Mouse (Mus musculus) heart, embryonic 14.5 days (tissue): ENCODE data around the gene Btbd7. TPM values are rescaled to one million over a fixed set of nuclear protein-coding genes. Genes with fewer than 3 reads are reported as not detected.
A peak's percentile ranks its signal among the peaks of the same experiment; 100 is the strongest.

Experiments used
- ATAC-seq: fragments of 200-750 bp; cut with Nextera tagmentation; 2 replicates; pipeline ENCODE4 v1.8.0; 2017; ENCODE audit warnings: low read depth, moderate TSS enrichment; ENCODE audit not compliant: insufficient number of reproducible peaks, insufficient read depth, low FRiP score
- H3K27ac ChIP-seq, 2 experiments: fragments of 200-500 bp in 1 of 2; fragments of 300-500 bp in 1 of 2; sonication (generic) in 1 of 2; replicated peaks in 1 of 2; 2 replicates each; pipeline ENCODE4 v1.5.1; 2012 to 2014; ENCODE audit warnings: low read depth in 2 of 2, low read length in 2 of 2, control low read depth in 1 of 2, mild to moderate bottlenecking in 1 of 2, mixed read lengths in 1 of 2; ENCODE audit not compliant: control insufficient read depth in 1 of 2, insufficient read depth in 1 of 2
- H3K27me3 ChIP-seq: fragments of 300-500 bp; sonication (generic); 2 replicates; pipeline ENCODE4 v1.6.1; 2014; ENCODE audit warnings: mild to moderate bottlenecking, low read length, control low read depth; ENCODE audit not compliant: control insufficient read depth, insufficient read depth
- H3K36me3 ChIP-seq: fragments of 300-500 bp; sonication (generic); 2 replicates; pipeline ENCODE4 v1.6.1; 2014; ENCODE audit warnings: mild to moderate bottlenecking, control low read depth, low read length, mixed read lengths; ENCODE audit not compliant: control insufficient read depth, insufficient read depth
- H3K4me1 ChIP-seq, 2 experiments: fragments of 200-500 bp in 1 of 2; fragments of 300-500 bp in 1 of 2; sonication (generic) in 1 of 2; 2 replicates each; pipeline ENCODE4 v1.6.1; 2012 to 2014; ENCODE audit warnings: low read length in 2 of 2, control low read depth in 1 of 2, mixed read lengths in 1 of 2; ENCODE audit not compliant: control insufficient read depth in 2 of 2, insufficient read depth in 2 of 2
- H3K4me2 ChIP-seq: fragments of 300-500 bp; sonication (generic); 2 replicates; pipeline ENCODE4 v1.6.1; 2014; ENCODE audit warnings: mild to moderate bottlenecking, low read length
- H3K4me3 ChIP-seq, 2 experiments: fragments of 200-500 bp in 1 of 2; fragments of 300-500 bp in 1 of 2; sonication (generic) in 1 of 2; 2 replicates each; pipeline ENCODE4 v1.5.1; 2012 to 2014; ENCODE audit warnings: low read length in 2 of 2, mild to moderate bottlenecking in 2 of 2, control low read depth in 1 of 2, low read depth in 1 of 2, moderate library complexity in 1 of 2; ENCODE audit not compliant: control insufficient read depth in 1 of 2, insufficient read depth in 1 of 2
- H3K9ac ChIP-seq: fragments of 300-500 bp; sonication (generic); 2 replicates; pipeline ENCODE4 v1.6.1; 2014; ENCODE audit warnings: mild to moderate bottlenecking, low read length
- H3K9me3 ChIP-seq: fragments of 300-500 bp; sonication (generic); 2 replicates; pipeline ENCODE4 v1.6.1; 2016; ENCODE audit warnings: low read length, control low read depth; ENCODE audit not compliant: control insufficient read depth
- WGBS: fragments of 180-500 bp; shearing (Covaris S2); extraction: QIAGEN DNeasy Blood & Tissue Kit; methylation state at CpG from one replicate; pipeline ENCODE4 v1.1.7; 2014; 5-methylcytosine and 5-hydroxymethylcytosine counted together
- polyA plus RNA-seq: library from polyadenylated mRNA; unstranded; fragments of >200 nt; fragmentation: Nextera tagmentation; extraction: Ambion mirVana; gene quantifications from 2 replicates; pipeline ENCODE4 v1.2.1, GENCODE M21; 2014

Gene Btbd7
- polyA plus RNA-seq, 1 experiment from 2014 or later, result 16.4 TPM

GRCm38 (mm10) chr12:102744839-102745238 is 133.4 kb downstream of the Btbd7 start:
- H3K9me3 ChIP-seq, result no peaks in the 10 kb centered on the region
- H3K4me3 ChIP-seq, result peak overlapping the region in 1 of 2 experiments; percentile 85; a peak in 1 of 4 replicates
- H3K36me3 ChIP-seq, result peaks cover 27% of the 10 kb centered on the region
- H3K27ac ChIP-seq, result no peak overlapping the region
- H3K4me2 ChIP-seq, result peak overlapping the region; percentile 84
- ATAC-seq, result no peak
- 56% methylated on average over 6 of the region's 6 CpGs for WGBS
- H3K9ac ChIP-seq, result peak overlapping the region; percentile 91
- peaks cover 8 to 19% of the 10 kb centered on the region in 2 experiments; a peak in 3 of 4 replicates for H3K4me1 ChIP-seq
- no peaks in the 10 kb centered on the region for H3K27me3 ChIP-seq

DNA sequence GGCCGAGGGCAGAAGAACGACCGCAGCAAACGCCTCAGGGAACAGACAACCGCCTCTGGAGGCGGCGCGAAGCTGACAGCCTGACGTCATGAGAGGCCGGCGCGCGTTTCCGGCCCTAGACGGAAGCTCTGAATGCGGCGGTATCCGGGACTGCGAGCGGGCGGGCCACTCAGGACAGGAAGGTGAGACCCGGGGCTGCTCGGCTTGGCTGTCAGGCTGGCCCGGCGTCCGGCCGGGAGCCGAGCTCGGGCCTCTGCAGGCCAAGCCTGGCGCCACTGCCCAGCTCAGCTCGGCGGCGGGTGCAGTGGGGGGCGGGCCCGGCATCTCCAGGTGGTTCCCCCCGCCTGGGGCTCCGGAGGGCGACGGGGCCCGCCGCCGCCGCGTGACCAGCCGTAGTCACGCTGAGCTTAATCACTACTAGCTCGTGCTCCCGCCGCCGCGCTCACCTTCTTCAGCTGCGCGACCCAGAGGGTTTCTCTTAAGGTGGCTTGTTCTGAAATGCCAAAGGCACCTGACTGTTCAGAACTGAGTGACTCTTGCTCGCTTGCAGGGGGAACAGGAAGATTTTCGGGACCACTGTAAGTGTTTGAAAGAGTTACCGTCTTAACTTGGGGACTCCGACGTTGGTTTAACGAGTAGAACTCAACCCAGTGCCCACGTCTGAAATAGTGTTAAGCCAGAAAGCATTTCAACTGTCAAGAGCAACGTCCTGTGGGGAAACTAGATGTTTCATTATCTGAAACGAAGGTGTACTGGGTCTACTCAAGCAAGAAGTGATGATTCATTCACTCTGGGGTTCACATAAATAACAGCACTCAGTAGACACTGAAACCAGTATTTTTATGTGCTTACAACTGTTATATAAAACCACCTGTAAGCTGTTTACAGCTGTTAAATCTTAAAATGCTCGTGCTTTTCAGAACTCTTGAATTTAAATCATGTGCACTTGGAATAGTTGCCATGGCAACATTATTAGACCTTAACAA is 134.4 kb downstream of the Btbd7 start, which contains the start of the genes Moap1 and Tmem251:
Gene Moap1 (minus strand): TSS at position 73 of the 986 bp plus-strand sequence.
Gene Tmem251 (plus strand): TSS at position 174 of the 986 bp plus-strand sequence.
- Histone ChIP-seq H3K4me2 (peak within 1 kb of the TSS; percentile 84), H3K9ac (peak within 1 kb of the TSS; percentile 91), H3K27me3 (no peaks in the 10 kb centered on the region), H3K36me3 (peaks cover 22% of the 10 kb centered on the region), H3K4me1 (peaks cover 8 to 19% of the 10 kb centered on the region in 2 experiments; a peak in 3 of 4 replicates), H3K4me3 (peak within 1 kb of the TSS; percentile 85 to 94), H3K9me3 (no peaks in the 10 kb centered on the region), H3K27ac (peak within 1 kb of the TSS; percentile 92 to 97)
- ATAC-seq, result peak; percentile 95
- under 1% methylated on average over 63 of the region's 63 CpGs for WGBS

GRCm38 (mm10) chr12:102743036-102743588 is 135.2 kb downstream of the Btbd7 start:
- no peaks in the 10 kb centered on the region for H3K9me3 ChIP-seq
- peak overlapping the region; percentile 91 for H3K9ac ChIP-seq
- peak overlapping the region; percentile 92 to 97 for H3K27ac ChIP-seq
- H3K36me3 ChIP-seq, result peaks cover 22% of the 10 kb centered on the region
- H3K4me1 ChIP-seq, result peaks cover 8 to 19% of the 10 kb centered on the region in 2 experiments; a peak in 3 of 4 replicates
- no peaks in the 10 kb centered on the region for H3K27me3 ChIP-seq
- under 1% methylated on average over 33 of the region's 33 CpGs for WGBS
- peak; percentile 25; the same call in 1 of the 2 replicates for ATAC-seq
- H3K4me3 ChIP-seq, result peak overlapping the region; percentile 85 to 94
- H3K4me2 ChIP-seq, result peak overlapping the region; percentile 84

DNA sequence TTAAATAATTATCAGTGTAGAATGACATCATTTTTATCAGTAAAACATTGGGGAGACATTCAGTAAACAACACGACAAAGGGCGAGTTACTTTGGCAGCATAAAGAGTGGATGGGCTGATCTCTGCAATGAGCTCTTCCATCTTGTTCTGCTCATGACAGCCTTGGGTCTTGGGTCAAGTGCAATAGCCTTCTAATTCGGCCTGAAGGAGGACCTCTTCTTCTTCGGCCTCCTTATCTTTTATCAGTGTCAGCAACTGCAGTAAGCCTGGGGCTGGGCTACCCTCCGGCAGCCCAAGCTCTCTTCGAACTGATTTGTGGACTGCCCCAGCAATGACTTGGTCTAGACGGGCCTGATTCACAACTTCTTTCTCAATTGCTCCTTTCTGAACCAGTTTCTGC is 136.2 kb downstream of the Btbd7 start:
- Histone ChIP-seq H3K4me1 (peaks cover 8 to 19% of the 10 kb centered on the region in 2 experiments; a peak in 3 of 4 replicates), H3K27ac (no peak overlapping the region), H3K36me3 (peaks cover 14% of the 10 kb centered on the region; the same call in 1 of the 2 replicates), H3K4me2 (no peak overlapping the region), H3K4me3 (no peak overlapping the region), H3K27me3 (no peaks in the 10 kb centered on the region), H3K9ac (no peak overlapping the region), H3K9me3 (no peaks in the 10 kb centered on the region)
- 57% methylated on average over 7 of the region's 7 CpGs for WGBS
- ATAC-seq, result no peak

DNA sequence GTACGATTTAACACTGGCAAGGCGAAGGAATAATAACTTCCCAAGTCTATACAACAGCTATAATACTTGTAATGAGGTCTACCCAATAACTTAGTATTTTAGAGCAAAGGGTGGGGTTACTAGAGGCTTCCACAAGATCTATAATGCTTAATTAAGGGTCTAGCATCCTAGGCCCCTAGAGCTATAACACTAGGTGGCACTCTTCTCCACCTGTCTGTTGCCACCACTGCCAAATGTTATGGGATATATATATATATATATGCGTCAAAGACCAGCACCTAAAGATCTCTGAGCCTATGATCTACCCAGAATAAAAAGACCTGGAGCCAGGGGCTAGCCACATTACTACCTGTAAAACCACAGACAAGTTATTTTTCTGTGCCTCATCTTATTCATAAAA is 138.0 kb downstream of the Btbd7 start:
- Histone ChIP-seq H3K9me3 (no peaks in the 10 kb centered on the region), H3K36me3 (peaks cover 7% of the 10 kb centered on the region; the same call in 1 of the 2 replicates), H3K9ac (no peak overlapping the region), H3K27me3 (no peaks in the 10 kb centered on the region), H3K27ac (no peak overlapping the region), H3K4me2 (no peak overlapping the region), H3K4me1 (peaks cover 8 to 19% of the 10 kb centered on the region in 2 experiments; a peak in 3 of 4 replicates), H3K4me3 (no peak overlapping the region)
- WGBS, result 60% methylated on average over 3 of the region's 3 CpGs
- ATAC-seq, result no peak

DNA sequence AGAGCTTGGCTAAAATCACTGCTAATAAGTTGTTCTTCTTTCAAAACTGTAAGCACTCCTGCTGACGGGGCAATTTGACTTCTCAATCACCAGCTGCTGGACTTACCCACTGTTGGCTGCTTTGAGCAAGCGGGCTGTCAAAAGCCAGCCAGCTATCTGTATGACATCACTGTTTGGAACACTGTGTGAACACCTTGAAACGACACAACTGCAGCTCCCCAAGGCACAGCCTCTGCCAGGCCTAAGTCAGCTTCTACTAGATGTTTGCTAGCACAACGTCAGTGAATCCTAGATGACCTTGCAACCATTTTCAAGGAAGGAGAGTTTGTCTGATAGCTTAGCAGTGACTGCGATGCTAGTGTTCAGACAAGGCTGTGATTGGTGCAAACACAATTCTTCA is 139.2 kb downstream of the Btbd7 start:
- Histone ChIP-seq H3K9ac (no peak overlapping the region), H3K4me3 (no peak overlapping the region), H3K4me2 (no peak overlapping the region), H3K9me3 (no peaks in the 10 kb centered on the region), H3K36me3 (peaks cover 7% of the 10 kb centered on the region; the same call in 1 of the 2 replicates), H3K4me1 (peaks cover 4 to 10% of the 10 kb centered on the region in 2 experiments; a peak in 3 of 4 replicates), H3K27ac (peak overlapping the region in 1 of 2 experiments; percentile 14; a peak in 1 of 4 replicates), H3K27me3 (no peaks in the 10 kb centered on the region)
- ATAC-seq, result no peak
- 42% methylated on average over 5 of the region's 5 CpGs for WGBS

DNA sequence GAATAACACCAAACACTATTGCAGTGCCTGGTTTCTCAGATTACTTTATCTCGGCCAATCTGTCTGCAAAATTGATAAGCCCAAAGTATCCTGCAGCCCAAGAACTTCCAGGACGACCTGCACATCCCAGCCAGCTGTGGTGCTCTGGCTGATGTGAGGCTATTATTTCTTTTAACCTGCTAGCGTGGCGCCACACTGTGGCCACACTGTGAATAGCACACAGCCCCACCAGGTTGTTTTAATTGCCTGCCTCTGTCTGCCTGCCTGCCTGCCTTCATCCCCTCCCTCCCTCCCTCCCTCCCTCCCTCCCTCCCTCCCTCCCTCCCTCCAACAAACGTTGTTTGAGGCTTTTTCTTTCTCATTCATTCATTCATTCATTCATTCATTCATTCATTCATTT is 144.9 kb downstream of the Btbd7 start:
- Histone ChIP-seq H3K4me1 (peaks cover 13 to 16% of the 10 kb centered on the region in 2 experiments), H3K9ac (no peak overlapping the region), H3K27ac (no peak overlapping the region), H3K27me3 (no peaks in the 10 kb centered on the region), H3K36me3 (no peaks in the 10 kb centered on the region), H3K4me3 (no peak overlapping the region), H3K9me3 (no peaks in the 10 kb centered on the region), H3K4me2 (no peak overlapping the region)
- 4% methylated on average over 4 of the region's 5 CpGs for WGBS
- ATAC-seq, result no peak
